Mouse (Mus musculus): ENCODE measurements around the gene Xndc1. TPM values are rescaled to one million over a fixed set of nuclear protein-coding genes. Genes with fewer than 3 reads are reported as not detected.

Gene Xndc1
- total RNA-seq (2023), result 1 to 10 TPM; 8.4 to 9.7 TPM

GRCm38 (mm10) chr7:102065046-102065891 is at the start of gene Xndc1, which contains the start of the genes Rnf121 and Xntrpc:
TSS of gene Xndc1 (plus strand) at chr7:102065511.
TSS of gene Rnf121 (minus strand) at chr7:102065469.
TSS of gene Xntrpc (plus strand) at chr7:102065713.

GRCm38 (mm10) chr7:102018590-102018989 is 46.7 kb upstream of the Xndc1 start, which contains the start of gene Il18bp:
TSS of gene Il18bp (minus strand) at chr7:102018690.

GRCm38 (mm10) chr7:102082816-102083215 is 17.5 kb downstream of the Xndc1 start, which contains the start of gene Trpc2:
TSS of gene Trpc2 (plus strand) at chr7:102083116.

GRCm38 (mm10) chr7:102101487-102101886 is 36.2 kb downstream of the Xndc1 start, which contains the start of gene Art1:
TSS of gene Art1 (plus strand) at chr7:102101743.

GRCm38 (mm10) chr7:102109171-102109570 is 43.9 kb downstream of the Xndc1 start, which contains the start of gene Art5:
TSS of gene Art5 (minus strand) at chr7:102109489.

GRCm38 (mm10) chr7:102116579-102117331 is 51.4 kb downstream of the Xndc1 start, which contains the start of gene Chrna10:
TSS of gene Chrna10 (minus strand) at chr7:102116828.

Other genes with a start within 250 kb of the Xndc1 start
- not detected for gene Phox2a, start 247.2 kb upstream of the Xndc1 start, total RNA-seq (2023)
- gene Inppl1, start 227.3 kb upstream of the Xndc1 start, total RNA-seq (2023), result 10 to 100 TPM; 58.4 to 64.3 TPM
- gene Folr2, start 208.3 kb upstream of the Xndc1 start, total RNA-seq (2023), result 1 to 10 TPM; 3.9 to 4.3 TPM
- gene Anapc15, start 201.8 kb upstream of the Xndc1 start, total RNA-seq (2023), result 10 to 100 TPM; 29.9 to 30.6 TPM
- gene Folr1, start 194.7 kb upstream of the Xndc1 start, total RNA-seq (2023), result not detected
- gene Lamtor1, start 159.6 kb upstream of the Xndc1 start, total RNA-seq (2023), result 100 to 1,000 TPM; 105 to 108 TPM
- gene Tomt, start 159.2 kb upstream of the Xndc1 start, total RNA-seq (2023), result not detected
- gene Lrrc51, start 131.6 kb upstream of the Xndc1 start, total RNA-seq (2023), result under 1 TPM in 1 of 2 experiments, not detected in 1; 0.88 TPM
- gene Numa1, start 131.4 kb upstream of the Xndc1 start, total RNA-seq (2023), result 100 to 1,000 TPM; 137 to 142 TPM
- 10 to 100 TPM; 28.8 to 30.0 TPM for gene Il18bp, start 46.8 kb upstream of the Xndc1 start, total RNA-seq (2023)
- 10 to 100 TPM; 18.2 to 27.3 TPM for gene Rnf121, start within 50 bp of the Xndc1 start, total RNA-seq (2023)
- 1 to 10 TPM in 1 of 2 experiments, under 1 TPM in 1; 0.52 to 1.5 TPM for gene Xntrpc, start 202 bp downstream of the Xndc1 start, total RNA-seq (2023)
- gene Trpc2, start 17.6 kb downstream of the Xndc1 start, total RNA-seq (2023), result under 1 TPM in 1 of 2 experiments, not detected in 1; 0.94 TPM
- not detected for gene Art1, start 36.2 kb downstream of the Xndc1 start, total RNA-seq (2023)
- not detected for gene Art5, start 44.0 kb downstream of the Xndc1 start, total RNA-seq (2023)
- gene Chrna10, start 51.3 kb downstream of the Xndc1 start, total RNA-seq (2023), result not detected
- gene Nup98, start 144.7 kb downstream of the Xndc1 start, total RNA-seq (2023), result 10 to 100 TPM; 95.1 to 96.2 TPM
- gene Pgap2, start 144.7 kb downstream of the Xndc1 start, total RNA-seq (2023), result 10 to 100 TPM; 48.1 to 65.1 TPM
- gene Rhog, start 190.5 kb downstream of the Xndc1 start, total RNA-seq (2023), result 100 to 1,000 TPM; 434 to 437 TPM
- gene Stim1, start 202.3 kb downstream of the Xndc1 start, total RNA-seq (2023), result 10 to 100 TPM; 51.8 to 52.0 TPM

All from monocyte, adult 59 days (primary cell).